Mouse (Mus musculus) kidney, postnatal 0 days (tissue): ENCODE results near the gene Zdhhc14. TPM values are rescaled to one million over a fixed set of nuclear protein-coding genes. Genes with fewer than 3 reads are reported as not detected.

ENCODE experiments used
- ATAC-seq: fragments of 200-750 bp; cut with Nextera tagmentation; replicated peaks from 2 replicates; pipeline ENCODE4 v1.8.0; 2017; ENCODE audit warnings: low read depth, moderate number of reproducible peaks, moderate TSS enrichment, moderate library complexity; ENCODE audit not compliant: low FRiP score
- DNase-seq: peaks from one replicate; pipeline ENCODE4 v3.0.0-alpha.2; 2016; ENCODE audit warnings: low spot score
- H3K27ac ChIP-seq: fragments of 300-500 bp; sonication (generic); 2 replicates; pipeline ENCODE4 v1.5.1; 2014; ENCODE audit warnings: mild to moderate bottlenecking
- H3K27me3 ChIP-seq: fragments of 300-500 bp; sonication (generic); 2 replicates; pipeline ENCODE4 v1.6.1; 2014; ENCODE audit warnings: low read length, mixed read lengths; ENCODE audit not compliant: insufficient read depth
- H3K36me3 ChIP-seq: fragments of 300-500 bp; sonication (generic); 2 replicates; pipeline ENCODE4 v1.6.1; 2014; ENCODE audit warnings: low read length, mixed read lengths; ENCODE audit not compliant: insufficient read depth
- H3K4me1 ChIP-seq: fragments of 300-500 bp; sonication (generic); replicated peaks from 2 replicates; pipeline ENCODE4 v1.6.1; 2014; ENCODE audit warnings: antibody characterized with exemption, low read length, mixed read lengths; ENCODE audit not compliant: insufficient read depth
- H3K4me2 ChIP-seq: fragments of 300-500 bp; sonication (generic); 2 replicates; pipeline ENCODE4 v1.6.1; 2014; ENCODE audit warnings: mild to moderate bottlenecking, low read length, moderate library complexity, mixed read lengths
- H3K4me3 ChIP-seq: fragments of 300-500 bp; sonication (generic); replicated peaks from 2 replicates; pipeline ENCODE4 v1.5.1; 2014; ENCODE audit warnings: low read depth, low read length
- H3K9ac ChIP-seq: fragments of 300-500 bp; sonication (generic); 2 replicates; pipeline ENCODE4 v1.6.1; 2014; ENCODE audit warnings: low read depth, low read length
- H3K9me3 ChIP-seq: fragments of 300-500 bp; sonication (generic); replicated peaks from 2 replicates; pipeline ENCODE4 v1.6.1; 2016; ENCODE audit warnings: low read length, inconsistent platforms, mixed read lengths
- CTCF ChIP-seq: IDR thresholded peaks from 2 replicates; pipeline ENCODE4 v1.5.1; 2016; ENCODE audit warnings: antibody characterized with exemption, low read depth, mild to moderate bottlenecking, moderate library complexity
- WGBS: fragments of 180-500 bp; shearing (Covaris S2); extraction: QIAGEN DNeasy Blood & Tissue Kit; methylation state at CpG from one replicate; pipeline ENCODE4 v1.1.7; 2014; 5-methylcytosine and 5-hydroxymethylcytosine counted together
- polyA plus RNA-seq: library from polyadenylated mRNA; unstranded; fragments of >200 nt; fragmentation: Nextera tagmentation; extraction: Ambion mirVana; gene quantifications from 2 replicates; pipeline ENCODE4 v1.2.1, GENCODE M21; 2015

Gene Zdhhc14
- polyA plus RNA-seq, 1 experiment from 2014 or later = 5.3 TPM

- no peaks in the 10 kb centered on the region for H3K36me3 ChIP-seq
- no peaks in the 10 kb centered on the region for H3K27me3 ChIP-seq
- H3K9me3 ChIP-seq = no peaks in the 10 kb centered on the region
- H3K4me2 ChIP-seq = no peak overlapping the region
- ATAC-seq = 0 out of 2 replicates have a peak, but pooled peaks have one; percentile 49
- no peak overlapping the region for H3K4me3 ChIP-seq
- DNase-seq = peak; percentile 84
- no peak overlapping the region for H3K9ac ChIP-seq
- no peak; the same call in 1 of the 2 replicates for TF ChIP-seq CTCF
- no peak overlapping the region for H3K27ac ChIP-seq
- 15% methylated on average over 1 of the region's 1 CpGs for WGBS
- no peaks in the 10 kb centered on the region for H3K4me1 ChIP-seq
These were observed 187.0 kb downstream of the Zdhhc14 start for GRCm38 (mm10) chr17:5679315-5679714.

DNA sequence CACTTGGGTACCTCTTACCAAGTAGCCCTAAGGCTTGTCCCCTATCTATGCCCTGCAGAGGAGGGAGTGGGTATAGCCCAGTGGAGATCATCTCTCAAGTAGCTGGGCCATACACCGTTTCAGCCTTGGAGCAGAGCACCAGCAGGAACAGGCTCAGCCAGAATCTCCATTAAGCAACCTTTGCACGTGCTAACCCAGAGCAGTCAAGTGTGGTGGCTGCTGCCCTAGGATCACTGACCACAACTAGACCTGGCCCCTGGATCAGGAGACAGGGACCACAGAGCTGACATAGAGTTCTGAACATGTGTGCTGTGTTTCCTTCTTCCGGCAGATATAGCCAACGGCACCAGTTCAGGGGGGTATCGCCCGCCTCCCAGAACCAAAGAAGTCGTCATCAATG is 193.0 kb downstream of the Zdhhc14 start:
- no peaks in the 10 kb centered on the region for H3K9me3 ChIP-seq
- no peaks in the 10 kb centered on the region for H3K36me3 ChIP-seq
- H3K27ac ChIP-seq = no peak overlapping the region
- WGBS = 74% methylated on average over 7 of the region's 7 CpGs
- no peak for TF ChIP-seq CTCF
- no peak for DNase-seq
- no peak; the same call in 1 of the 2 replicates for ATAC-seq
- H3K4me2 ChIP-seq = no peak overlapping the region
- no peak overlapping the region for H3K9ac ChIP-seq
- H3K4me1 ChIP-seq = no peaks in the 10 kb centered on the region
- H3K4me3 ChIP-seq = no peak overlapping the region
- H3K27me3 ChIP-seq = no peaks in the 10 kb centered on the region

- no peaks in the 10 kb centered on the region for H3K4me1 ChIP-seq
- H3K27me3 ChIP-seq = no peaks in the 10 kb centered on the region
- no peak overlapping the region for H3K9ac ChIP-seq
- no peak overlapping the region for H3K4me3 ChIP-seq
- no peak overlapping the region for H3K4me2 ChIP-seq
- 69% methylated on average over 4 of the region's 4 CpGs for WGBS
- no peaks in the 10 kb centered on the region for H3K36me3 ChIP-seq
- TF ChIP-seq CTCF = no peak
- no peak for ATAC-seq
- H3K27ac ChIP-seq = no peak overlapping the region
- H3K9me3 ChIP-seq = no peaks in the 10 kb centered on the region
- DNase-seq = no peak
These were observed 195.5 kb downstream of the Zdhhc14 start for GRCm38 (mm10) chr17:5687810-5688209.

DNA sequence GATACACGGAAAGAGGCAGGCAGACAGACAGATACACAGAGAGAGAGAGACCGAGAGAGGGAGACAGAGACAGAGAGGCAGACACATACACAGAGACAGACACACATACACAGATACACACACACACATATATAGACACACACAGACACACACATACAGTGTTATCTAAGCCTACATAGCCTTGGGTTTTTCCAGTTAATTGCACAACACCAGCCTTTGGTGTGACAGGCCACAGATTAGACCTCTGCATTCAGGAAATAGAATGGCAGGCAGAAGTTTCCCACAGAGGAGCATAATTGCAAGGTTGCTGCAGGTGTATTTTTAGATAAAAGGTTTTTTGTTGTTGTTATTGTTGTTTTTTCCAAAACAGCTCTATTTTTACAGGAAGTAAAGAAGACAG is 195.9 kb downstream of the Zdhhc14 start:
- no peak overlapping the region for H3K4me3 ChIP-seq
- no peak overlapping the region for H3K27ac ChIP-seq
- DNase-seq = no peak
- no peaks in the 10 kb centered on the region for H3K36me3 ChIP-seq
- no peak for TF ChIP-seq CTCF
- 82% methylated on average over 2 of the region's 2 CpGs for WGBS
- H3K4me2 ChIP-seq = no peak overlapping the region
- no peaks in the 10 kb centered on the region for H3K4me1 ChIP-seq
- H3K9me3 ChIP-seq = no peaks in the 10 kb centered on the region
- no peak for ATAC-seq
- no peak overlapping the region for H3K9ac ChIP-seq
- no peaks in the 10 kb centered on the region for H3K27me3 ChIP-seq

GRCm38 (mm10) chr17:5688669-5689068 is 196.3 kb downstream of the Zdhhc14 start:
- no peaks in the 10 kb centered on the region for H3K27me3 ChIP-seq
- H3K9me3 ChIP-seq = no peaks in the 10 kb centered on the region
- no peak for TF ChIP-seq CTCF
- DNase-seq = no peak
- H3K4me3 ChIP-seq = no peak overlapping the region
- H3K4me2 ChIP-seq = no peak overlapping the region
- ATAC-seq = no peak
- no peak overlapping the region for H3K27ac ChIP-seq
- no peak overlapping the region for H3K9ac ChIP-seq
- H3K36me3 ChIP-seq = no peaks in the 10 kb centered on the region
- no peaks in the 10 kb centered on the region for H3K4me1 ChIP-seq

GRCm38 (mm10) chr17:5690746-5691535 is 198.6 kb downstream of the Zdhhc14 start:
- no peak overlapping the region for H3K27ac ChIP-seq
- no peaks in the 10 kb centered on the region for H3K4me1 ChIP-seq
- no peak overlapping the region for H3K4me3 ChIP-seq
- H3K36me3 ChIP-seq = no peaks in the 10 kb centered on the region
- H3K9ac ChIP-seq = no peak overlapping the region
- DNase-seq = no peak
- WGBS = 68% methylated on average over 8 of the region's 8 CpGs
- ATAC-seq = no peak
- H3K27me3 ChIP-seq = no peaks in the 10 kb centered on the region
- peak; percentile 34; the same call in 1 of the 2 replicates for TF ChIP-seq CTCF
- H3K9me3 ChIP-seq = no peaks in the 10 kb centered on the region
- H3K4me2 ChIP-seq = no peak overlapping the region
